Mouse (Mus musculus) liver, postnatal 0 days (tissue): ENCODE measurements at regions not wholly inside any gene's neighbourhood (a gene's known extent, or its start where the extent isn't known, plus 50 kb on each side); places are given as distances from the start of the nearest gene placed in this dataset.
"Not testable (repeated sequence)": the region's sequence is repeated elsewhere in the genome, so short reads cannot be mapped to it uniquely, and the experiment has no call there.

Source experiments
- CTCF ChIP-seq: sonication (generic); IDR thresholded peaks from 2 replicates; pipeline ENCODE4 v1.5.1; 2016; ENCODE audit warnings: antibody characterized with exemption, low read depth
- EP300 ChIP-seq: IDR thresholded peaks from 2 replicates; pipeline ENCODE4 v1.6.1; 2016; ENCODE audit warnings: antibody characterized with exemption, low read depth, mild to moderate bottlenecking

- not testable (repeated sequence) for TF ChIP-seq CTCF, EP300
Measured at GRCm38 (mm10) chrX:75675271-75675670, 97.2 kb upstream of the Rab39b start.
